9 mouse cellular contexts compared by ENCODE assay signal in genomic region chr2:68756793-68757192, GRCm38 (mm10).
DNase-seq lines count a peak whose midpoint lies in the region; ATAC-seq and TF ChIP-seq lines count a peak whose summit lies in the region.
"Had no signal": no experiment of that assay in that cellular context is flagged by ENCODE, and none has a peak within 500 bp of the region (broad histone marks: within the 10 kb centered on the region; RNA-seq: fewer than 3 reads in every experiment).

No protein-coding gene starts in this region.

- H3K4me1 ChIP-seq in small intestine, adult 2 months (ENCODE audit: control insufficient read depth, insufficient read depth, insufficient read length, low read length), result no peaks in the 10 kb centered on the region
- H3K4me1 ChIP-seq: limb, embryonic 12.5 days had no signal

- H3K27ac ChIP-seq in small intestine, adult 2 months (ENCODE audit: insufficient read depth, low read depth, low read length), result no peak overlapping the region
- H3K27ac ChIP-seq: limb, embryonic 12.5 days had no signal

- peak; percentile 69 for ATAC-seq in common myeloid progenitor, adult 5-6 weeks (replicated peaks; ENCODE audit: low read depth, poor library complexity, severe bottlenecking)
- ATAC-seq in erythroid progenitor cell, adult 5-6 weeks (replicated peaks; ENCODE audit: low FRiP score, poor library complexity, severe bottlenecking), result no peak

- TF ChIP-seq POLR2A in small intestine, adult 2 months (IDR thresholded peaks at IDR 0.05; ENCODE audit: low read depth, low read length), result no peak

- no peaks in the 10 kb centered on the region for H3K27me3 ChIP-seq in small intestine, adult 2 months (ENCODE audit: control insufficient read depth, insufficient read depth, low read length)
- H3K27me3 ChIP-seq: limb, embryonic 12.5 days had no signal

- H3K36me3 ChIP-seq in small intestine, adult 2 months (ENCODE audit: control insufficient read depth, insufficient read depth, low read length), result no peaks in the 10 kb centered on the region
- H3K36me3 ChIP-seq: limb, embryonic 12.5 days had no signal

- TF ChIP-seq CTCF in small intestine, adult 2 months (IDR thresholded peaks at IDR 0.05; ENCODE audit: extremely low read depth, insufficient read length, insufficient replicate concordance, low read depth, low read length), result peak; percentile 20; the same call in 1 of the 2 replicates

- DNase-seq in 3T3-L1 (ENCODE audit: low read depth, low spot score), result peak; percentile 76
- peak; percentile 56 for DNase-seq in NIH3T3 (ENCODE audit: low read depth)
- peak; percentile 56 for DNase-seq in heart, postnatal 4 days
- peak; percentile 21 to 68 for DNase-seq in kidney, postnatal 36 days
- DNase-seq in lung, postnatal 36 days, result peak; percentile 27

- H3K4me3 ChIP-seq in small intestine, adult 2 months (ENCODE audit: low read depth, low read length), result no peak overlapping the region
- H3K4me3 ChIP-seq: limb, embryonic 12.5 days had no signal

- 17% methylated on average over 6 of the region's 6 CpGs for WGBS in small intestine, adult 2 months
